Mouse (Mus musculus) Patski (cell line): ENCODE measurements around the gene Slc25a13. TPM values are rescaled to one million over a fixed set of nuclear protein-coding genes. Genes with fewer than 3 reads are reported as not detected.

Source experiments
- ATAC-seq: fragments of 100-300 bp; one replicate; pipeline ENCODE4 v1.8.0; 2021
- CTCF ChIA-PET: fragments of 350-600 bp; sonication (Branson Sonifier 250); formaldehyde crosslinking; loops from one replicate; lab custom pipeline; 2022; ENCODE audit warnings: inconsistent platforms; lab: Charles Lee
- POLR2A ChIA-PET: fragments of 350-600 bp; sonication (Branson Sonifier 250); formaldehyde crosslinking; loops from one replicate; lab custom pipeline; 2022; ENCODE audit warnings: antibody characterized with exemption, inconsistent platforms; lab: Charles Lee
- DNase-seq: peaks from one replicate; pipeline ENCODE4 v3.0.0-alpha.2; 2011; ENCODE audit warnings: low read depth, low spot score
- H3K27me3 ChIP-seq: fragments of 371-371 bp; one replicate; pipeline ENCODE4 v1.5.1; 2021
- CTCF ChIP-seq: fragments of 100-300 bp; IDR thresholded peaks from one replicate; pipeline ENCODE4 v1.5.1; 2021
- in situ Hi-C: fragments of 300-500 bp; cut with MboI; formaldehyde crosslinking; loops from 3 replicates; pipeline ENCODE4 v1.11.1; 2018; ENCODE audit warnings: low pct_unique_long_range_greater_than_20kb, mixed read lengths
- polyA plus RNA-seq: library from polyadenylated mRNA; unstranded; gene quantifications from one replicate; pipeline ENCODE4 v1.2.3, GENCODE M21; 2021

Gene Slc25a13
- polyA plus RNA-seq, 1 experiment from 2014 or later: 76.1 TPM

GRCm38 (mm10) chr6:6125620-6126019 lies 91.4 kb downstream of the Slc25a13 start:
- no peak for DNase-seq
- ATAC-seq: no peak
- in situ Hi-C loops: no loop called here
- TF ChIP-seq CTCF: no peak
- CTCF ChIA-PET: interaction anchor here (1.6 to 2.1 kb wide), 2 partner anchors 9 to 12 kb away, joined by 4 to 5 read pairs; no protein-coding TSS in a partner anchor
- no peaks in the 10 kb centered on the region for H3K27me3 ChIP-seq
- POLR2A ChIA-PET: interaction anchor here (0.6 kb wide), 1 partner anchor 427 kb away, joined by 3 read pairs; no protein-coding TSS in a partner anchor

GRCm38 (mm10) chr6:6121904-6122303 lies 95.1 kb downstream of the Slc25a13 start:
- ChIA-PET CTCF (interaction anchor here (0.7 to 2.4 kb wide), 3 partner anchors 8 to 113 kb away, joined by 3 to 9 read pairs (median 5); no protein-coding TSS in a partner anchor), POLR2A (no interaction called here)
- no peak for TF ChIP-seq CTCF
- ATAC-seq (no peak), DNase-seq (no peak)
- H3K27me3 ChIP-seq: no peaks in the 10 kb centered on the region
- in situ Hi-C loops: no loop called here

DNA sequence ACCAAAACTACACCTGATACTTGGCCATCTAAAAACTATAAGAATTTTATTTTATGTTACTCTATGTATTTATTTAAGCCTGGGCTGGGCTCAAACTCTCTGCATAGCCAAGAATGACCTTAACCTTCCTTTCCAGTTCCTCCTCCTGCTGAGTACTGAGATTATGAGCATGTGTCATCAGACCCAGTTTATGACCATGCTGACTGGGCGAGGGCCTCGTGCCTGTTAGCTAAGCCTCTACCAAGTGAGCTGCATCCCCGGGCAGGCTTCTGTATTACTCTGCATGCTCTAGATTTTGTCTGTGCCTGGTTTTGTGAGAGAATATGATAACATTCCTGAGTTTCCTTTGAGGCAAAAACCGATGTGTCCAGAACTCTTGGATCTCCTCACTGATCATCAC lies 96.1 kb downstream of the Slc25a13 start:
- no peaks in the 10 kb centered on the region for H3K27me3 ChIP-seq
- ChIA-PET CTCF (interaction anchor here (1.3 to 2.8 kb wide), 3 partner anchors 9 to 16 kb away, joined by 5 to 13 read pairs (median 9); no protein-coding TSS in a partner anchor), POLR2A (interaction anchor here (0.6 to 1.2 kb wide), 3 partner anchors 14 to 557 kb away, joined by 3 read pairs; no protein-coding TSS in a partner anchor)
- DNase-seq (no peak), ATAC-seq (no peak)
- in situ Hi-C loops: no loop called here
- TF ChIP-seq CTCF: no peak

GRCm38 (mm10) chr6:6115771-6116170 lies 101.2 kb downstream of the Slc25a13 start:
- no peak for TF ChIP-seq CTCF
- in situ Hi-C loops: loop anchor here (5.0 kb wide), 1 partner anchor 97 kb away; no protein-coding TSS in a partner anchor
- H3K27me3 ChIP-seq: no peaks in the 10 kb centered on the region
- ChIA-PET CTCF (interaction anchor here (1.5 to 2.9 kb wide), 2 partner anchors 15 to 18 kb away, joined by 3 to 8 read pairs; no protein-coding TSS in a partner anchor), POLR2A (no interaction called here)
- ATAC-seq (no peak), DNase-seq (no peak)

DNA sequence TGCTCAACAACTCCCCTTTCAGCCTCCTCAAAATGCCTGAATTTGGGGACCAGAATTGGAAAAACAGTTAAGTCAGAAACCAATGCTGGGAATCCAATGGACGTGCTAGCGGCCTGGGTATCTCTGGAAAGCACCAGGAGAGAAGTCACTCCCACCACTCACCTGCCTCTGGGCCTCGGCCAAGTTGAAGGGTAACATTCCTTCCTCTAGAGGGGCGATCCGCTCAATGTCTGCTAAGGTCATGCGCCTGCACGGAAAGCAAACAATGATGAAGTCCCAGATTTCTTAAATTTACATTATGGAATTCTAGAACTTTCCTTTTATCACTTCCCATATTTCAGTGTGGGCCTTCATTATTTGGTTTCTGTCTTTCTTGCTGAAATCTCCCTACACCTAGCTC lies 103.2 kb downstream of the Slc25a13 start:
- ChIA-PET CTCF (interaction anchor here (1.4 to 2.9 kb wide), 3 partner anchors 9 to 56 kb away, joined by 3 to 8 read pairs (median 4); no protein-coding TSS in a partner anchor), POLR2A (interaction anchor here (1.1 kb wide), 1 partner anchor 9 kb away, joined by 4 read pairs; no protein-coding TSS in a partner anchor)
- DNase-seq (no peak), ATAC-seq (no peak)
- H3K27me3 ChIP-seq: no peaks in the 10 kb centered on the region
- in situ Hi-C loops: no loop called here
- TF ChIP-seq CTCF: peak; percentile 44

GRCm38 (mm10) chr6:6112767-6113528 lies 104.0 kb downstream of the Slc25a13 start:
- CTCF ChIA-PET: interaction anchor here (0.6 to 1.7 kb wide), 5 partner anchors 9 to 78 kb away, joined by 3 to 4 read pairs (median 4); no protein-coding TSS in a partner anchor

GRCm38 (mm10) chr6:6107419-6107966 lies 109.5 kb downstream of the Slc25a13 start:
- POLR2A ChIA-PET: no interaction called here
- no peak for DNase-seq

More at GRCm38 (mm10) chr6:6112767-6113528, 104.0 kb downstream of the Slc25a13 start:
- peak; percentile 61 for DNase-seq
- in situ Hi-C loops: no loop called here
- H3K27me3 ChIP-seq: no peaks in the 10 kb centered on the region
- peak; percentile 88 for ATAC-seq
- no peak for TF ChIP-seq CTCF
- POLR2A ChIA-PET: interaction anchor here (0.6 to 1.1 kb wide), 5 partner anchors 9 to 1522 kb away, joined by 3 to 4 read pairs (median 4); no protein-coding TSS in a partner anchor

DNA sequence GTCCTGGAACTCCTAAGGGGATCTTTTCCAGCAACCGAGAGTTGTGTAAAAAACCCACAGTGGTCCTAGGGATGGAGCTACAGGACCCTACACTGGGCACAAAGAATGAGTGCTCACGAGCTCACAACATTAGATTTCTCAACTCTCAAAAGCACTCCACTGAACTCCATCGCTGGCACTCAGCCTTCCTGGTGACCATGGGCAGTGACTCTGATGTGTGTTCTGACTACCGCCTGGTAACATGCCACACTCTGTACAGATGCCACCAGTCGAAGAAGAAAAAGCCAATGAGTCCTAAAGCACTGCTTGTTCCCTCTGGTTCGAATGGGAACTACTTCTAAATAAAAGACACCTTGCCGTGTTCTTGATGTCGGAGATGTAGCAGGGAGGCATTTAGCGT lies 111.4 kb downstream of the Slc25a13 start:
- no peaks in the 10 kb centered on the region for H3K27me3 ChIP-seq
- ChIA-PET CTCF (interaction anchor here (1.1 kb wide), 1 partner anchor 63 kb away, joined by 3 read pairs; no protein-coding TSS in a partner anchor), POLR2A (no interaction called here)
- DNase-seq (no peak), ATAC-seq (no peak)
- TF ChIP-seq CTCF: no peak
- in situ Hi-C loops: loop anchor here (10.0 kb wide), 1 partner anchor 779 kb away; the partner anchor contains the start of gene Dlx5

More at GRCm38 (mm10) chr6:6107419-6107966, 109.5 kb downstream of the Slc25a13 start:
- no peak for ATAC-seq
- no peaks in the 10 kb centered on the region for H3K27me3 ChIP-seq
- CTCF ChIA-PET: interaction anchor here (0.6 to 1.1 kb wide), 2 partner anchors 23 to 84 kb away, joined by 3 read pairs; no protein-coding TSS in a partner anchor
- in situ Hi-C loops: loop anchor here (10.0 kb wide), 1 partner anchor 777 kb away; the partner anchor contains the start of gene Dlx5
- peak; percentile 27 for TF ChIP-seq CTCF

- no peak for TF ChIP-seq CTCF
- H3K27me3 ChIP-seq: no peaks in the 10 kb centered on the region
- ChIA-PET CTCF (interaction anchor here (1.0 to 1.7 kb wide), 2 partner anchors 9 to 781 kb away, joined by 4 read pairs; no protein-coding TSS in a partner anchor), POLR2A (interaction anchor here (1.8 kb wide), 1 partner anchor 10 kb away, joined by 4 read pairs; no protein-coding TSS in a partner anchor)
- in situ Hi-C loops: loop anchor here (10.0 kb wide), 1 partner anchor 781 kb away; the partner anchor contains the start of gene Dlx5
- no peak for DNase-seq
- ATAC-seq: no peak
Measured at GRCm38 (mm10) chr6:6103469-6103868, 113.5 kb downstream of the Slc25a13 start.

DNA sequence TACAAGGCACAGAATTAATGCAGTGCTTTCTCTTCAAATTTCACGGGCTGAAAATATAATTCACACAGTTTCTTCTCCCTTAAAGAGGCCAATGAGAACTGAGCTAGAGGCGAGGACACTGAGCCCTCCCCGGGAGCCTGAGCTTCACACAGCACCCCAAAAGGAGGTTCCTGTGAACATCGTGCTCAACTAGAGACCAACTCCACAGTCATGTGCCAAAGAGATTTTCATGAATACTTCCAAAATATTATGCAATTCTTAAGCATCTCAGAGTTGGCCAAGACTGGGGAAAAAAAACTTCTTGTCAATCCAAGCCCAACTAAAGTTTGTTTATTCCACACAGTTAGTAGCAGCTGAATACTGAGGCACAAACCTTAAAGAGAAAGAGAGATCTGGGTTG lies 115.4 kb downstream of the Slc25a13 start:
- no peaks in the 10 kb centered on the region for H3K27me3 ChIP-seq
- TF ChIP-seq CTCF: no peak
- in situ Hi-C loops: loop anchor here (10.0 kb wide), 1 partner anchor 783 kb away; the partner anchor contains the start of gene Dlx5
- ChIA-PET CTCF (no interaction called here), POLR2A (no interaction called here)
- ATAC-seq (no peak), DNase-seq (no peak)
